Mouse (Mus musculus) C2C12 (cell line): Measurements from ENCODE around the gene Ubap1. TPM values are rescaled to one million over a fixed set of nuclear protein-coding genes. Genes with fewer than 3 reads are reported as not detected.
A peak's percentile ranks its signal among the peaks of the same experiment; 100 is the strongest.

ENCODE experiments used
- H3K27me3 ChIP-seq: one replicate; pipeline ENCODE4 v1.6.1; 2011; ENCODE audit not compliant: control insufficient read depth, insufficient read depth, insufficient read length
- H3K36me3 ChIP-seq: one replicate; pipeline ENCODE4 v1.6.1; 2011; ENCODE audit not compliant: control insufficient read depth, insufficient read depth
- H3K4me3 ChIP-seq: one replicate; pipeline ENCODE4 v1.5.1; 2011; ENCODE audit warnings: mild to moderate bottlenecking, control low read depth; ENCODE audit not compliant: poor library complexity, insufficient read depth, severe bottlenecking
- H3K79me2 ChIP-seq: one replicate; pipeline ENCODE4 v1.6.1; 2011; ENCODE audit not compliant: control insufficient read depth, insufficient read depth
- H3K79me3 ChIP-seq: one replicate; pipeline ENCODE4 v1.6.1; 2011; ENCODE audit warnings: low read depth, control low read depth
- H3ac ChIP-seq: one replicate; pipeline ENCODE3; 2011; ENCODE audit warnings: low read depth; ENCODE audit not compliant: control insufficient read depth, insufficient read length
- CEBPB ChIP-seq: IDR thresholded peaks from one replicate; pipeline ENCODE4 v1.6.1; 2011; ENCODE audit warnings: low read depth, mild to moderate bottlenecking, control low read depth, moderate library complexity
- CTCF ChIP-seq: IDR thresholded peaks from one replicate; pipeline ENCODE4 v1.5.1; 2011; ENCODE audit not compliant: control insufficient read depth, insufficient read depth, insufficient read length
- FOSL1 ChIP-seq: IDR thresholded peaks from one replicate; pipeline ENCODE4 v1.8.0; 2011; ENCODE audit warnings: mild to moderate bottlenecking, low read length; ENCODE audit not compliant: poor library complexity, insufficient read depth, severe bottlenecking
- MAX ChIP-seq: IDR thresholded peaks from one replicate; pipeline ENCODE4 v1.6.1; 2011; ENCODE audit warnings: mild to moderate bottlenecking, control low read depth
- MYOD1 ChIP-seq: IDR thresholded peaks from one replicate; pipeline ENCODE4 v1.6.1; 2011; ENCODE audit warnings: low read depth; ENCODE audit not compliant: control insufficient read depth, insufficient read length
- MYOG ChIP-seq: IDR thresholded peaks from one replicate; pipeline ENCODE4 v1.6.1; 2011; ENCODE audit not compliant: control insufficient read depth, insufficient read length; ENCODE audit errors: extremely low read depth
- USF1 ChIP-seq: IDR thresholded peaks from one replicate; pipeline ENCODE4 v1.6.1; 2011; ENCODE audit warnings: low read depth, mild to moderate bottlenecking, control low read depth, moderate library complexity
- long read RNA-seq, 2 experiments: library from polyadenylated mRNA; unstranded; transcript quantifications; one replicate each; pipeline ENCODE4 v2.0.0; 2019 to 2020
- polyA plus RNA-seq: library from polyadenylated mRNA; unstranded; fragments of >200 nt; fragmentation: generic; extraction: Trizol; gene quantifications from one replicate; pipeline ENCODE4 v1.2.1, GENCODE M21; 2012; ENCODE audit warnings: missing spikeins

Gene Ubap1
- polyA plus RNA-seq = 20.0 TPM
- long read RNA-seq, experiment 1, transcript Ubap1-201 (7 exons, 3,456 nt) = major isoform, 34 of 49 reads
- long read RNA-seq, experiment 1, partial matches to known transcripts = 4 of 49 reads
- long read RNA-seq, experiment 1, other reads (novel, unspliced or antisense) = 10 of 49 reads
- long read RNA-seq, experiment 2, transcript Ubap1-201 (7 exons, 3,456 nt) = major isoform, 213 of 254 reads
- long read RNA-seq, experiment 2, partial matches to known transcripts = 6 of 254 reads
- long read RNA-seq, experiment 2, other reads (novel, unspliced or antisense) = 33 of 254 reads

GRCm38 (mm10) chr4:41348584-41349198 lies at the start of gene Ubap1:
TSS of gene Ubap1 (plus strand) at chr4:41348996.
- Histone ChIP-seq H3K36me3 (peaks cover 8% of the 10 kb centered on the region), H3K27me3 (no peaks in the 10 kb centered on the region), H3K79me2 (peaks cover 48% of the 10 kb centered on the region), H3K4me3 (peak within 1 kb of the TSS; percentile 89), H3K79me3 (peaks cover 43% of the 10 kb centered on the region), H3ac (peak within 1 kb of the TSS; percentile 88)
- no peak for TF ChIP-seq CTCF
- TF ChIP-seq MYOG = no peak
- no peak for TF ChIP-seq USF1
- no peak for TF ChIP-seq MAX
- TF ChIP-seq CEBPB = no peak
- no peak for TF ChIP-seq FOSL1
- no peak for TF ChIP-seq MYOD1

- peaks cover 76% of the 10 kb centered on the region for H3K36me3 ChIP-seq
Measured at GRCm38 (mm10) chr4:41303671-41304070, 45.1 kb upstream of the Ubap1 start.

GRCm38 (mm10) chr4:41304302-41304701 lies 44.5 kb upstream of the Ubap1 start:
- H3K27me3 ChIP-seq = no peaks in the 10 kb centered on the region
- H3ac ChIP-seq = no peak overlapping the region
- TF ChIP-seq MYOG (no peak), CEBPB (no peak), USF1 (no peak), CTCF (no peak), MAX (no peak), MYOD1 (no peak), FOSL1 (no peak)
- H3K36me3 ChIP-seq = peaks cover 75% of the 10 kb centered on the region
- H3K79me3 ChIP-seq = peaks cover 8% of the 10 kb centered on the region
- no peak overlapping the region for H3K4me3 ChIP-seq
- peaks cover 57% of the 10 kb centered on the region for H3K79me2 ChIP-seq

More at GRCm38 (mm10) chr4:41303671-41304070, 45.1 kb upstream of the Ubap1 start:
- H3K79me3 ChIP-seq = peaks cover 6% of the 10 kb centered on the region
- H3ac ChIP-seq = no peak overlapping the region
- no peak overlapping the region for H3K4me3 ChIP-seq
- peaks cover 51% of the 10 kb centered on the region for H3K79me2 ChIP-seq
- no peaks in the 10 kb centered on the region for H3K27me3 ChIP-seq
- TF ChIP-seq MAX (no peak), FOSL1 (no peak), MYOG (no peak), CTCF (no peak), MYOD1 (no peak), USF1 (no peak), CEBPB (no peak)

- Histone ChIP-seq H3K4me3 (no peak overlapping the region), H3ac (no peak overlapping the region), H3K79me2 (peaks cover 86% of the 10 kb centered on the region), H3K27me3 (no peaks in the 10 kb centered on the region), H3K36me3 (peaks cover 73% of the 10 kb centered on the region), H3K79me3 (peaks cover 28% of the 10 kb centered on the region)
- TF ChIP-seq CTCF = no peak
- no peak for TF ChIP-seq MYOG
- TF ChIP-seq MYOD1 = no peak
- TF ChIP-seq MAX = no peak
- no peak for TF ChIP-seq USF1
- no peak for TF ChIP-seq CEBPB
- TF ChIP-seq FOSL1 = no peak
Measured at GRCm38 (mm10) chr4:41307406-41307805, 41.4 kb upstream of the Ubap1 start.

- Histone ChIP-seq H3K36me3 (peaks cover 57% of the 10 kb centered on the region), H3K79me3 (peaks cover 41% of the 10 kb centered on the region), H3K27me3 (no peaks in the 10 kb centered on the region), H3K4me3 (no peak overlapping the region), H3K79me2 (peaks cover 83% of the 10 kb centered on the region), H3ac (no peak overlapping the region)
- no peak for TF ChIP-seq MYOG
- no peak for TF ChIP-seq FOSL1
- TF ChIP-seq CEBPB = no peak
- TF ChIP-seq MAX = no peak
- no peak for TF ChIP-seq USF1
- no peak for TF ChIP-seq CTCF
Measured at GRCm38 (mm10) chr4:41310567-41311563, 37.9 kb upstream of the Ubap1 start.
